Comparison of ENCODE assay signal across 17 mouse cellular contexts in the genomic region with DNA sequence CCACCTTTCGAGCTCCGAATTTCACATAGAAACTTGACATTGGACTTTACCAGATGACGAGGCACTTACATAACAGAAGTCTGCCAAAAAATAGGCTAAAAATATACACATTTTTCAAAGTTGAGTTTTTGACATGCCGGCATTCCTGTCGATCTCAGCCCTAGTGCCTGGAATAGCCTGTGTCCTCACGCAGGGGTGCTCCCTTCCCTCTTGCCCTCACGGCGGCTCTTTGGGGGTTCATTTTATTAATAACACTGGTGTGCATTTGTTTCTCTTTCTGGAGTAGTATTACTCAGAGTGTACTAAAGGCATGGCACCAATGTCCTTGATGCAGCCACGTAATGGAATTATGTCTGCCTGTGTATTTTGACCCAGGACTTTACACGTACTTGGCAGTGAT.
DNase-seq lines count a peak whose midpoint lies in the region; ATAC-seq and TF ChIP-seq lines count a peak whose summit lies in the region.
"Had no signal": no experiment of that assay in that cellular context is flagged by ENCODE, and none has a peak within 500 bp of the region (broad histone marks: within the 10 kb centered on the region; RNA-seq: fewer than 3 reads in every experiment).

No protein-coding gene starts in this region.

- peak; percentile 64 for DNase-seq in adrenal gland, adult 2 months
- DNase-seq in adrenal gland, postnatal 4 days (ENCODE audit: low spot score in 2 of 2), result no peak
- DNase-seq in heart, adult 2 months, result peak in 1 of 2 experiments; percentile 14
- peak; percentile 65 for DNase-seq in heart, postnatal 0 days (ENCODE audit: low spot score)
- no peak for DNase-seq in heart, adult 8-10 months (ENCODE audit: low spot score)
- DNase-seq in adrenal gland, postnatal 36 days, result peak; percentile 34 to 36
- DNase-seq: cerebellum, adult 11 months; cerebellum, adult 8-10 months; cerebellum, postnatal 25 days; gastrocnemius, postnatal 10 days; kidney, adult 18-20 months had no signal

- H3K36me3 ChIP-seq in heart, adult 2 months (ENCODE audit: control insufficient read depth, insufficient read depth, low read length), result peaks cover 11% of the 10 kb centered on the region
- H3K36me3 ChIP-seq in heart, embryonic 11.5 days (ENCODE audit: control insufficient read depth, insufficient read depth, low read length), result no peaks in the 10 kb centered on the region
- no peaks in the 10 kb centered on the region for H3K36me3 ChIP-seq in heart, postnatal 0 days (replicated peaks; ENCODE audit: control insufficient read depth, insufficient read depth, low read length)
- H3K36me3 ChIP-seq: embryonic facial prominence, embryonic 12.5 days; forebrain, embryonic 15.5 days; heart, embryonic 12.5 days; hindbrain, embryonic 13.5 days; intestine, embryonic 15.5 days had no signal

- no peak overlapping the region for H3K4me2 ChIP-seq in heart, embryonic 11.5 days
- 0 out of 2 replicates have a peak overlapping the region, but pooled peaks have one; percentile 13 for H3K4me2 ChIP-seq in heart, postnatal 0 days (ENCODE audit: low read depth, low read length)
- H3K4me2 ChIP-seq: embryonic facial prominence, embryonic 12.5 days; forebrain, embryonic 15.5 days; heart, embryonic 12.5 days; hindbrain, embryonic 13.5 days; intestine, embryonic 15.5 days had no signal

- 54% methylated on average over 10 of the region's 10 CpGs for WGBS in heart, adult 2 months
- 77% methylated on average over 10 of the region's 10 CpGs for WGBS in heart, embryonic 11.5 days (ENCODE audit: insufficient replicate concordance)
- 36% methylated on average over 10 of the region's 10 CpGs for WGBS in heart, postnatal 0 days

- H3K4me3 ChIP-seq in heart, adult 2 months, result no peak overlapping the region
- no peak overlapping the region for H3K4me3 ChIP-seq in heart, embryonic 11.5 days (ENCODE audit: low read depth, low read length)
- no peak overlapping the region for H3K4me3 ChIP-seq in heart, postnatal 0 days (ENCODE audit: low read depth, low read length)
- H3K4me3 ChIP-seq: embryonic facial prominence, embryonic 12.5 days; forebrain, embryonic 15.5 days; heart, embryonic 12.5 days; hindbrain, embryonic 13.5 days; intestine, embryonic 15.5 days had no signal

- no peak for TF ChIP-seq CTCF in heart, adult 2 months (IDR thresholded peaks at IDR 0.05)
- no peak for TF ChIP-seq CTCF in heart, postnatal 0 days (IDR thresholded peaks at IDR 0.05; ENCODE audit: low read depth)

- no peak for ATAC-seq in heart, embryonic 11.5 days (replicated peaks; ENCODE audit: insufficient number of reproducible peaks, low FRiP score, low TSS enrichment)
- peak; percentile 75 for ATAC-seq in heart, postnatal 0 days (ENCODE audit: insufficient read depth, low read depth)
- ATAC-seq: forebrain, embryonic 15.5 days; intestine, embryonic 15.5 days had no signal

- no peak overlapping the region for H3K9ac ChIP-seq in heart, adult 2 months (ENCODE audit: low read depth, low read length)
- H3K9ac ChIP-seq in heart, embryonic 11.5 days (ENCODE audit: low read depth, low read length), result no peak overlapping the region
- no peak overlapping the region for H3K9ac ChIP-seq in heart, postnatal 0 days (replicated peaks; ENCODE audit: low read depth, low read length)
- H3K9ac ChIP-seq: embryonic facial prominence, embryonic 12.5 days; forebrain, embryonic 15.5 days; heart, embryonic 12.5 days; hindbrain, embryonic 13.5 days; intestine, embryonic 15.5 days had no signal

- no peaks in the 10 kb centered on the region for H3K9me3 ChIP-seq in heart, embryonic 11.5 days (replicated peaks; ENCODE audit: control insufficient read depth, low read length)
- H3K9me3 ChIP-seq in heart, postnatal 0 days (replicated peaks; ENCODE audit: control insufficient read depth, low read length), result no peaks in the 10 kb centered on the region
- H3K9me3 ChIP-seq: embryonic facial prominence, embryonic 12.5 days; forebrain, embryonic 15.5 days; heart, embryonic 12.5 days; hindbrain, embryonic 13.5 days; intestine, embryonic 15.5 days had no signal

- no peaks in the 10 kb centered on the region for H3K27me3 ChIP-seq in heart, adult 2 months (ENCODE audit: control insufficient read depth, insufficient read depth, low read length)
- H3K27me3 ChIP-seq in heart, embryonic 11.5 days (ENCODE audit: control insufficient read depth, insufficient read depth, low read length), result no peaks in the 10 kb centered on the region
- no peaks in the 10 kb centered on the region for H3K27me3 ChIP-seq in heart, postnatal 0 days (ENCODE audit: control insufficient read depth, insufficient read depth, low read length)
- H3K27me3 ChIP-seq: embryonic facial prominence, embryonic 12.5 days; forebrain, embryonic 15.5 days; heart, embryonic 12.5 days; hindbrain, embryonic 13.5 days; intestine, embryonic 15.5 days had no signal

- peak overlapping the region; percentile 55 for H3K27ac ChIP-seq in heart, adult 2 months
- no peak overlapping the region for H3K27ac ChIP-seq in heart, embryonic 11.5 days (ENCODE audit: low read depth, low read length)
- H3K27ac ChIP-seq in heart, postnatal 0 days (ENCODE audit: low read depth), result peak overlapping the region; percentile 67
- H3K27ac ChIP-seq: embryonic facial prominence, embryonic 12.5 days; forebrain, embryonic 15.5 days; hindbrain, embryonic 13.5 days; intestine, embryonic 15.5 days had no signal

- H3K4me1 ChIP-seq in heart, adult 2 months (ENCODE audit: control insufficient read depth, insufficient read depth, low read length), result peaks cover 21% of the 10 kb centered on the region
- peaks cover 19% of the 10 kb centered on the region for H3K4me1 ChIP-seq in heart, embryonic 11.5 days (ENCODE audit: control insufficient read depth, insufficient read depth, low read length)
- H3K4me1 ChIP-seq in heart, postnatal 0 days (ENCODE audit: control insufficient read depth, insufficient read depth), result peaks cover 35% of the 10 kb centered on the region
- H3K4me1 ChIP-seq: intestine, embryonic 15.5 days had no signal

- 0 out of 2 replicates have a peak, but pooled peaks have one; percentile 5 for TF ChIP-seq EP300 in heart, adult 2 months (IDR thresholded peaks at IDR 0.05; ENCODE audit: insufficient read depth, low read depth, low read length)
- TF ChIP-seq EP300 in heart, postnatal 0 days (IDR thresholded peaks at IDR 0.05; ENCODE audit: low read depth), result no peak

- peaks cover 14% of the 10 kb centered on the region for H3K79me2 ChIP-seq in heart, adult 2 months (replicated peaks; ENCODE audit: control insufficient read depth, insufficient read depth, low read length)

- TF ChIP-seq POLR2A in heart, adult 2 months (IDR thresholded peaks at IDR 0.05; ENCODE audit: insufficient read depth, low read depth, low read length), result no peak

- intact Hi-C loops in heart, adult 2 months (cut with DNase I), result no loop called here

Comparison
In these comparisons a context has a peak if more than half of its experiments do, and no peak if none do; other contexts are left out.
1. DNase-seq: peak in adrenal gland, adult 2 months (single experiment), heart, postnatal 0 days (single experiment) and adrenal gland, postnatal 36 days (2 of 2); none in adrenal gland, postnatal 4 days (0 of 2) and heart, adult 8-10 months (single experiment).